Mouse (Mus musculus) liver, postnatal 0 days (tissue): Measurements from ENCODE around the gene Ppp1r10. TPM values are rescaled to one million over a fixed set of nuclear protein-coding genes. Genes with fewer than 3 reads are reported as not detected.

Source experiments
- ATAC-seq: fragments of 200-750 bp; cut with Nextera tagmentation; 2 replicates; pipeline ENCODE4 v1.8.0; 2017; ENCODE audit warnings: mild to moderate bottlenecking, moderate library complexity
- DNase-seq: peaks from one replicate; pipeline ENCODE4 v3.0.0-alpha.2; 2016
- H3K27ac ChIP-seq: fragments of 300-500 bp; sonication (generic); 2 replicates; pipeline ENCODE4 v1.5.1; 2014; ENCODE audit warnings: antibody characterized with exemption, moderate library complexity, mild to moderate bottlenecking, low read depth
- H3K27me3 ChIP-seq: fragments of 300-500 bp; sonication (generic); 2 replicates; pipeline ENCODE4 v1.6.1; 2014; ENCODE audit warnings: low read length, control low read depth, mixed read lengths; ENCODE audit not compliant: insufficient read depth
- H3K36me3 ChIP-seq: fragments of 300-500 bp; sonication (generic); replicated peaks from 2 replicates; pipeline ENCODE4 v1.6.1; 2014; ENCODE audit warnings: mild to moderate bottlenecking, control low read depth, low read length, moderate library complexity, mixed read lengths; ENCODE audit not compliant: insufficient read depth
- H3K4me1 ChIP-seq: fragments of 300-500 bp; sonication (generic); 2 replicates; pipeline ENCODE4 v1.6.1; 2014; ENCODE audit warnings: antibody characterized with exemption, mild to moderate bottlenecking, control low read depth; ENCODE audit not compliant: insufficient read depth
- H3K4me2 ChIP-seq: fragments of 300-500 bp; sonication (generic); 2 replicates; pipeline ENCODE4 v1.6.1; 2014; ENCODE audit warnings: low read depth, mild to moderate bottlenecking, low read length, moderate library complexity, mixed read lengths
- H3K4me3 ChIP-seq: fragments of 300-500 bp; sonication (generic); 2 replicates; pipeline ENCODE4 v1.5.1; 2014; ENCODE audit warnings: low read depth, low read length
- H3K9ac ChIP-seq: fragments of 300-500 bp; sonication (generic); replicated peaks from 2 replicates; pipeline ENCODE4 v1.6.1; 2014; ENCODE audit warnings: mild to moderate bottlenecking, moderate library complexity
- H3K9me3 ChIP-seq: fragments of 300-500 bp; sonication (generic); 2 replicates; pipeline ENCODE4 v1.6.1; 2016; ENCODE audit warnings: mild to moderate bottlenecking, control low read depth, low read length, mixed read lengths
- CTCF ChIP-seq: sonication (generic); IDR thresholded peaks from 2 replicates; pipeline ENCODE4 v1.5.1; 2016; ENCODE audit warnings: antibody characterized with exemption, low read depth
- EP300 ChIP-seq: IDR thresholded peaks from 2 replicates; pipeline ENCODE4 v1.6.1; 2016; ENCODE audit warnings: antibody characterized with exemption, low read depth, mild to moderate bottlenecking
- WGBS: fragments of 180-500 bp; shearing (Covaris S2); extraction: QIAGEN DNeasy Blood & Tissue Kit; methylation state at CpG from one replicate; pipeline ENCODE4 v1.1.7; 2014; ENCODE audit not compliant: insufficient replicate concordance; 5-methylcytosine and 5-hydroxymethylcytosine counted together
- polyA plus RNA-seq: library from polyadenylated mRNA; unstranded; fragments of >200 nt; fragmentation: Nextera tagmentation; extraction: Ambion mirVana; gene quantifications from 2 replicates; pipeline ENCODE4 v1.2.1, GENCODE M21; 2015

Gene Ppp1r10
- 10.0 and 15.9 TPM in 2 replicates for polyA plus RNA-seq

DNA sequence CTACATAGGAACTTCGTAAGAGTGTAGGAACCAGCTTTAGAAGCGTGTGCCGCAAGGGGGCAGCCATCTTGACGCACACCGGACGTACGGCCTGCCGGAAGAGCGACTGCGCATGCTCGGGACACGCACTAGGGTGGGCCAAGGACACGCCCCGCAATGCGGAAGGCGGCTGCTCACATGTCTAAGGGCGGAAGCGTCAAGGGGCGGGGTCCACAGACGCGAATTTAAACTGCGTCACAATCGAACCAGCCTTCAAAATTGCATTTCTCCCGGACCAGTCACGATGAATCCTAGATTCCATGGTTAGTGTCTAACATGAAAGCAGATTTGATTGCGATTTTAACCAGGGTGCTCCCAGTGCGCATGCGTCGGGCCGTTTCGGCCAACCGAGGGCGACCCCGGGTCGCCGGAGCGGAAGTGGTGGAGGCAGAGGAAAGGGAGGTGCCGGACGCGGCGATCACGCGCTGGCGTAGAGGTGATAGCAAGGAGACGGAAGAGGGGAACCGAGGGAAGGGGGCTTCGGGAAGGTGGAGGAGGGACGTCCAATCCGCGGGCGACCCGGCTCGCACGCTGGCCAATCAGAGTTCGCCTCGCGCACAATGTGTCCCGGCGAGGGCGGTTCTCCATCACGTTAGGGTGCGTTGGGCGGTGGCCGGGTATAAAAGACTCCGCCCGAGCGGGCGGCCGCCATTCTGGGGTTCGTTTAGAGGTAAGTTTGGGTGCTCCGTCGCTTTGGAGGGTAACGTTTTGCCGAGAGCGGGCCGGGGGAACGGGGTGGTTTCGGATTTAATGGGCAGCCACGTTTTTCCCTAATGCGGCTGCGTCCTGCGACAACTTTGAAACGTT is at the start of gene Ppp1r10, which contains the start of gene Mrps18b:
TSS of gene Ppp1r10 (plus strand) at position 138 of the 846 bp plus-strand sequence.
TSS of gene Mrps18b (minus strand) at position 93 of the 846 bp plus-strand sequence.
- Histone ChIP-seq H3K4me2 (peak within 1 kb of the TSS; percentile 81), H3K36me3 (peaks cover 32% of the 10 kb centered on the region), H3K4me3 (peak within 1 kb of the TSS; percentile 63), H3K27ac (peak within 1 kb of the TSS; percentile 100), H3K9me3 (no peaks in the 10 kb centered on the region), H3K27me3 (no peaks in the 10 kb centered on the region), H3K4me1 (peaks cover 24% of the 10 kb centered on the region), H3K9ac (peak within 1 kb of the TSS; percentile 94)
- ATAC-seq, result peak; percentile 89
- WGBS, result under 1% methylated on average over 83 of the region's 83 CpGs
- TF ChIP-seq EP300 (peak; percentile 84), CTCF (peak; percentile 82)
- DNase-seq, result peak; percentile 99

DNA sequence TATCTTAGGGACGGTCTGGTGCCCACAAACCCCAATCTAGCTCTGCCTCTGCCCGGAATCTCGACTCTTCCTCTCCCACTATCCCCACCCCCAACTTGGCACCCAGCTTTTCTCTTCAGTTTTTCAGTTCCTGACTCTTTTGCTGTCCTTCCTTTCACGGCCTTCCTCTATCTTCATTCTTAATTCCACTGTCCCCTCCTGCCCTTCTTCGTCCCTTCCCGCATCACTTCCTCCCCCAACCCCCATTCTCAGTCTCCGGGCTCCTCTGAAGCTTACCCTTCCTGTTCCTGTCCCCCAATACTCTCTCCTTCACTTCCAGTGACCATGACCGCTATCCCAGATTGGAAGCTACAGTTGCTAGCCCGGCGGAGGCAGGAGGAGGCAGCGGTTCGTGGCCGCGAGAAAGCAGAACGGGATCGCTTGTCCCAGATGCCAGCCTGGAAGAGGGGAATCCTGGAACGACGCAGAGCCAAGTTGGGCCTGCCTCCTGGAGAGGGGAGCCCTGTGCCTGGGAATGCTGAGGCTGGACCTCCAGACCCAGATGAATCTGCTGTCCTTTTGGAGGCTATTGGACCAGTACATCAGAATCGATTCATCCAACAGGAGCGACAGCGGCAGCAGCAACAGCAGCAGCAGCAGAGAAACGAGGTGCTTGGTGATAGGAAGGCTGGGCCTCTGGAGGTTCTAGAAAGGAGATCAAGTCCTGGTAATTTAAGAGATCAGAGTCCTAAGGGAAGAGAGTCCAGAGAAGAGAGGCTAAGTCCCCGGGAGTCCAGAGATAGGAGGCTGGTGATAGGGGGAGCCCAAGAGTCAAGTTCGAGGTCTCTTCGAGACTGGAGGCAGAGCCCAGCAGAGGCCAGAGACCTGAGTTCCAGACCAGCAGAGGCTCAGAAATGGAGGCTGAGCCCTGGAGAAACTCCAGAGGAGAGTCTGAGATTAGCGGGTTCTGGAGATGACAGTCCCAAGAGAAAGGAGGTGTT is 49.0 kb upstream of the Ppp1r10 start:
- DNase-seq (peak; percentile 52), ATAC-seq (no peak)
- peak; percentile 55 for TF ChIP-seq CTCF
- no peak for TF ChIP-seq EP300
- Histone ChIP-seq H3K27ac (peak overlapping the region; percentile 95), H3K9me3 (no peaks in the 10 kb centered on the region), H3K27me3 (peaks cover 39% of the 10 kb centered on the region), H3K9ac (peak overlapping the region; percentile 61), H3K4me3 (peak overlapping the region; percentile 55), H3K36me3 (peaks cover 7% of the 10 kb centered on the region; the same call in 1 of the 2 replicates), H3K4me1 (peaks cover 24% of the 10 kb centered on the region), H3K4me2 (peak overlapping the region; percentile 79)
- 7% methylated on average over 26 of the region's 26 CpGs for WGBS

DNA sequence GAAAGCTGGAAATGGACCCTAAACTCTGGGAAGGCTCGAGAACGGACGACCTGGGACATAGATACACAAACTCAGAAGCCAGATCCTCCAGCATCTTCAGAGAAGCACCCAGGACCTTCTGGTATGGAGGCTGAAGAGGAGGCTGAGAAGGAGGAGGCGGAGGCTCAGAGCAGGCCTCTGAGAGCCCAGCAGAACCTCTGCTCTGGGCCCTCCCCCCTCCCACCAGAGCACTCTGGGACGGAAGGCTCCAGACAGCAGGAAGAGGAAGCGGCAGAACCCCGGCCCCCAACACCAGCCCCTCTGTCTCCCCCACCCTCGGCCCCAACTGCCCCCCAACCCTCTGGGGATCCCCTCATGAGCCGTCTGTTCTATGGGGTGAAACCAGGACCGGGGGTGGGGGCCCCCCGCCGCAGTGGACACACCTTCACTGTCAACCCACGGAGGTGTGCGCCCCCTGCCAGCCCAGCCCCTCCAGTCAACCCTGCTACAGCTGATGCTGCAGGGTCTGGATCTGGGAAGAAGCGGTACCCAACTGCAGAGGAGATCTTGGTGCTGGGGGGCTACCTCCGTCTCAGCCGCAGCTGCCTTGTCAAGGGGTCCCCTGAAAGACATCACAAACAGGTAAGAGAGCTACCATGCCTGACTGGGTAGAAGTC is 47.9 kb upstream of the Ppp1r10 start:
- peaks cover 11% of the 10 kb centered on the region; the same call in 1 of the 2 replicates for H3K36me3 ChIP-seq
- peak overlapping the region; percentile 61 for H3K9ac ChIP-seq
- H3K4me2 ChIP-seq, result peak overlapping the region; percentile 79
- H3K27ac ChIP-seq, result peak overlapping the region; percentile 95
- H3K4me1 ChIP-seq, result peaks cover 29% of the 10 kb centered on the region
- peak overlapping the region; percentile 55 for H3K4me3 ChIP-seq
- no peak for ATAC-seq
- TF ChIP-seq CTCF, result peak; percentile 17; the same call in 1 of the 2 replicates
- no peak for TF ChIP-seq EP300
- DNase-seq, result peak; percentile 57
- H3K9me3 ChIP-seq, result no peaks in the 10 kb centered on the region
- peaks cover 39% of the 10 kb centered on the region for H3K27me3 ChIP-seq
- 16% methylated on average over 16 of the region's 17 CpGs for WGBS

DNA sequence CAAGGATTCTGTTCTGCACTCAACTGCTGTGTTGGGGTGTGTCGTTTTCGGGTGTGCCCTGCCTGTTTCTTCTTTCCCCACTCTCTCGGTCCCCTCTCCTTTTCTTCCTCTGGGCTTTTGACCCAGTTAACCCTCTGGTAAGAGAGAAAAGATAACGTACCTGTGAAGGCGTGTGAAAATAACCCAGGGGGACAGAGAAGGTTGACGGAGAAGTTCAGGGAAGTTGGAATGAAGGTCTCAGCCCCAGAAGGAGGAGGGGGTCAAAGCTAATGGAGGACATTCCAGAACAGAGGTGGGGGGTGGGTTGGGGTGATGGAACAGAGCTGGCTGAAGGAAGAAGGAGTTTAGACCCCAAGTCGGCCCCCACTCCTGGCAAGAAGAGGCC is 47.3 kb upstream of the Ppp1r10 start:
- Histone ChIP-seq H3K4me3 (peak overlapping the region; percentile 55), H3K36me3 (peaks cover 8% of the 10 kb centered on the region; the same call in 1 of the 2 replicates), H3K9ac (peak overlapping the region; percentile 61), H3K4me2 (peak overlapping the region; percentile 79), H3K9me3 (no peaks in the 10 kb centered on the region), H3K27ac (peak overlapping the region; percentile 95), H3K4me1 (peaks cover 32% of the 10 kb centered on the region), H3K27me3 (peaks cover 39% of the 10 kb centered on the region)
- TF ChIP-seq CTCF (no peak), EP300 (no peak)
- DNase-seq (no peak), ATAC-seq (no peak)
- 2% methylated on average over 7 of the region's 7 CpGs for WGBS

DNA sequence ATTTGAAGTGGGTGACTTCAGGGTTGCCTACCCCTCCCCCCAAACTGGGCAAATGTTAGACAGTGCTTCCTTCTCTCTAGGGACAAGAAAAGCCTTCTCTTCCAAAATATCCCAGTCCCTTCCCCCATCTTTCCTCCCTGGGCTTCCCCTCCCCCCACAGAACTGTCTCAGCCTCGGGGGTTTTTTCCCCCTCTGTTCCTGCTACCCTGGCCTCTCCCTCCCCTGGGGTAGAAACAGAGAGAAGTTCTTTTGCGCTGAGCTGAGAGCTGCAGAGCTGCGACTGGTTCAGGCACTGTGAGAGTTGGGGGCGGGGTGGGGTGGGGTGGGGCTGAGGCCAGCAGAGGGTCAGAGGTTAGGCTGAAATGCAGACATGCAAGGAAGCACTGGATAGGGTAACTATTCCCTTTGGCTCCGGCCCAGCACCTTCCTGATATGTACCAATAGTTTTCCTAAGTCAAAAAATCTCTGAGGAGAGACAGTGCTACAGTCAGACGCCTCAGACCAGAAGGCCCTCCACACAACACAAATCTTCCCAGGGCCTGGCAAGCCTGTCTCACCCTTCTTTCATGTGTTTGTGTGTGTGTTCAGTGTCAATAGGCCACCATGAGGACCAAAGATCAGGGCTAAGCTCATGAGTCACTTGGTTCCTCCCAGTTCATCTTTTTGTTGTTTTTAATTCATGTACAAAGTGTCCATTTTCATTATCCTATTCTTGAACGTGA is 46.7 kb upstream of the Ppp1r10 start:
- peak overlapping the region; percentile 95 for H3K27ac ChIP-seq
- peak; percentile 74 for DNase-seq
- H3K9me3 ChIP-seq, result no peaks in the 10 kb centered on the region
- no peak for TF ChIP-seq CTCF
- no peak for TF ChIP-seq EP300
- WGBS, result under 1% methylated on average over 7 of the region's 7 CpGs
- H3K4me1 ChIP-seq, result peaks cover 32% of the 10 kb centered on the region
- H3K4me2 ChIP-seq, result peak overlapping the region; percentile 79
- H3K36me3 ChIP-seq, result peaks cover 8% of the 10 kb centered on the region; the same call in 1 of the 2 replicates
- H3K9ac ChIP-seq, result peak overlapping the region; percentile 61
- peak; percentile 63 for ATAC-seq
- peak overlapping the region; percentile 55 for H3K4me3 ChIP-seq
- peaks cover 35% of the 10 kb centered on the region for H3K27me3 ChIP-seq
